Mouse (Mus musculus): Measurements from ENCODE around the gene Polg2. TPM values are rescaled to one million over a fixed set of nuclear protein-coding genes. Genes with fewer than 3 reads are reported as not detected.

The Polg2 gene
- polyA plus RNA-seq, 1 experiment from 2014 or later: 11.4 TPM

GRCm38 (mm10) chr11:106762800-106763185 lies 16.5 kb downstream of the Polg2 start:
- Histone ChIP-seq H3K36me3 (ENCODE audit: control insufficient read depth, insufficient read depth, low read length) (peaks cover 4% of the 10 kb centered on the region), H3K4me2 (ENCODE audit: low read depth, severe bottlenecking) (no peak overlapping the region), H3K9me3 (ENCODE audit: control insufficient read depth, low read length) (peaks cover 3% of the 10 kb centered on the region; the same call in 1 of the 2 replicates), H3K27ac (replicated peaks; ENCODE audit: low read depth, low read length) (no peak overlapping the region), H3K4me1 (ENCODE audit: control insufficient read depth, insufficient read depth, low read length) (peaks cover 5% of the 10 kb centered on the region; the same call in 1 of the 2 replicates), H3K27me3 (ENCODE audit: control insufficient read depth, insufficient read depth, low read length) (no peaks in the 10 kb centered on the region), H3K4me3 (ENCODE audit: low read depth, low read length) (no peak overlapping the region), H3K9ac (ENCODE audit: low read length) (no peak overlapping the region)
- DNase-seq (ENCODE audit: low spot score) (no peak), ATAC-seq (ENCODE audit: insufficient number of reproducible peaks, low FRiP score, low TSS enrichment, low read depth) (no peak)
- WGBS: 73% methylated on average over 9 of the region's 9 CpGs

GRCm38 (mm10) chr11:106762139-106762799 lies 17.1 kb downstream of the Polg2 start:
- WGBS: 48% methylated on average over 5 of the region's 5 CpGs
- H3K36me3 ChIP-seq (ENCODE audit: control insufficient read depth, insufficient read depth, low read length): no peaks in the 10 kb centered on the region; the same call in 1 of the 2 replicates
- H3K4me3 ChIP-seq (ENCODE audit: low read depth, low read length): no peak overlapping the region
- DNase-seq (ENCODE audit: low spot score) (no peak), ATAC-seq (ENCODE audit: insufficient number of reproducible peaks, low FRiP score, low TSS enrichment, low read depth) (peak; percentile 35; the same call in 1 of the 2 replicates)
- H3K4me2 ChIP-seq (ENCODE audit: low read depth, severe bottlenecking): no peak overlapping the region
- H3K9ac ChIP-seq (ENCODE audit: low read length): no peak overlapping the region
- H3K4me1 ChIP-seq (ENCODE audit: control insufficient read depth, insufficient read depth, low read length): peaks cover 5% of the 10 kb centered on the region; the same call in 1 of the 2 replicates
- no peak overlapping the region for H3K27ac ChIP-seq (replicated peaks; ENCODE audit: low read depth, low read length)
- no peaks in the 10 kb centered on the region for H3K9me3 ChIP-seq (ENCODE audit: control insufficient read depth, low read length)
- H3K27me3 ChIP-seq (ENCODE audit: control insufficient read depth, insufficient read depth, low read length): no peaks in the 10 kb centered on the region

GRCm38 (mm10) chr11:106760511-106760910 lies 18.8 kb downstream of the Polg2 start:
- H3K27ac ChIP-seq (replicated peaks; ENCODE audit: low read depth, low read length): no peak overlapping the region
- H3K4me2 ChIP-seq (ENCODE audit: low read depth, severe bottlenecking): no peak overlapping the region
- no peak overlapping the region for H3K4me3 ChIP-seq (ENCODE audit: low read depth, low read length)
- no peaks in the 10 kb centered on the region for H3K9me3 ChIP-seq (ENCODE audit: control insufficient read depth, low read length)
- H3K9ac ChIP-seq (ENCODE audit: low read length): no peak overlapping the region
- peaks cover 5% of the 10 kb centered on the region; the same call in 1 of the 2 replicates for H3K4me1 ChIP-seq (ENCODE audit: control insufficient read depth, insufficient read depth, low read length)
- ATAC-seq (ENCODE audit: insufficient number of reproducible peaks, low FRiP score, low TSS enrichment, low read depth) (no peak), DNase-seq (ENCODE audit: low spot score) (no peak)
- H3K27me3 ChIP-seq (ENCODE audit: control insufficient read depth, insufficient read depth, low read length): no peaks in the 10 kb centered on the region
- 94% methylated on average over 5 of the region's 5 CpGs for WGBS
- H3K36me3 ChIP-seq (ENCODE audit: control insufficient read depth, insufficient read depth, low read length): no peaks in the 10 kb centered on the region

- no peak for DNase-seq (ENCODE audit: low spot score)
- peaks cover 5% of the 10 kb centered on the region; the same call in 1 of the 2 replicates for H3K4me1 ChIP-seq (ENCODE audit: control insufficient read depth, insufficient read depth, low read length)
- H3K4me3 ChIP-seq (ENCODE audit: low read depth, low read length): no peak overlapping the region
- H3K27me3 ChIP-seq (ENCODE audit: control insufficient read depth, insufficient read depth, low read length): no peaks in the 10 kb centered on the region
- H3K36me3 ChIP-seq (ENCODE audit: control insufficient read depth, insufficient read depth, low read length): no peaks in the 10 kb centered on the region
- no peak overlapping the region for H3K9ac ChIP-seq (ENCODE audit: low read length)
- ATAC-seq (ENCODE audit: insufficient number of reproducible peaks, low FRiP score, low TSS enrichment, low read depth): no peak
- no peak overlapping the region for H3K27ac ChIP-seq (replicated peaks; ENCODE audit: low read depth, low read length)
- no peak overlapping the region for H3K4me2 ChIP-seq (ENCODE audit: low read depth, severe bottlenecking)
- no peaks in the 10 kb centered on the region for H3K9me3 ChIP-seq (ENCODE audit: control insufficient read depth, low read length)
- WGBS: 92% methylated on average over 3 of the region's 3 CpGs
Measured at GRCm38 (mm10) chr11:106759028-106759427, 20.3 kb downstream of the Polg2 start.

- DNase-seq (ENCODE audit: low spot score): no peak
- Histone ChIP-seq H3K4me2 (ENCODE audit: low read depth, severe bottlenecking) (no peak overlapping the region), H3K9ac (ENCODE audit: low read length) (no peak overlapping the region), H3K27me3 (ENCODE audit: control insufficient read depth, insufficient read depth, low read length) (no peaks in the 10 kb centered on the region), H3K27ac (replicated peaks; ENCODE audit: low read depth, low read length) (no peak overlapping the region), H3K9me3 (ENCODE audit: control insufficient read depth, low read length) (no peaks in the 10 kb centered on the region), H3K4me3 (ENCODE audit: low read depth, low read length) (no peak overlapping the region), H3K36me3 (ENCODE audit: control insufficient read depth, insufficient read depth, low read length) (no peaks in the 10 kb centered on the region), H3K4me1 (ENCODE audit: control insufficient read depth, insufficient read depth, low read length) (no peaks in the 10 kb centered on the region)
- 76% methylated on average over 5 of the region's 5 CpGs for WGBS
- ATAC-seq (ENCODE audit: insufficient number of reproducible peaks, low FRiP score, low TSS enrichment, low read depth): no peak
Measured at GRCm38 (mm10) chr11:106755583-106755982, 23.8 kb downstream of the Polg2 start.

DNA sequence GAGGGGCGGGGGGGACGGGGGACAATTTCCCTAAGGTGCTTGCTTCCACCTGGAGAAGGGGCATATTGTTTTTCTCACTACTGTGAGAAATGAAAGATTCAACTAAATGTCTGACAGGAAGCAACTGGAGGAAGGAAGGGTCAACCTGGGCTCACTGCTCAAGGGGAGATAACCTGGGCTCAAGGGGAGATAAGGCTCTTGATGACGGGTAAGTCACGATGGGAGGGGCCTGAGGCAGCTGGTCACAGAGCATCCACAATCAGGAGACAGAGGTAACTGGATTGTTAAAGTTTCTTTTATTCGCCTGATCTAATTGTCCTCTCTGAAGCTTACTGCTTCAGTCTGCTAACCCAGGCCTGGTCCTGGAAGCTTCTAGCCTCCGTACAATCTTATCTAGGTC lies 26.0 kb downstream of the Polg2 start:
- H3K27me3 ChIP-seq (ENCODE audit: control insufficient read depth, insufficient read depth, low read length): no peaks in the 10 kb centered on the region
- ATAC-seq (ENCODE audit: insufficient number of reproducible peaks, low FRiP score, low TSS enrichment, low read depth): no peak
- no peaks in the 10 kb centered on the region for H3K4me1 ChIP-seq (ENCODE audit: control insufficient read depth, insufficient read depth, low read length)
- H3K4me2 ChIP-seq (ENCODE audit: low read depth, severe bottlenecking): no peak overlapping the region
- no peak for DNase-seq (ENCODE audit: low spot score)
- H3K4me3 ChIP-seq (ENCODE audit: low read depth, low read length): no peak overlapping the region
- no peak overlapping the region for H3K9ac ChIP-seq (ENCODE audit: low read length)
- no peak overlapping the region for H3K27ac ChIP-seq (replicated peaks; ENCODE audit: low read depth, low read length)
- 89% methylated on average over 6 of the region's 6 CpGs for whole genome bisulfite sequencing
- H3K9me3 ChIP-seq (ENCODE audit: control insufficient read depth, low read length): no peaks in the 10 kb centered on the region
- no peaks in the 10 kb centered on the region for H3K36me3 ChIP-seq (ENCODE audit: control insufficient read depth, insufficient read depth, low read length)

- H3K9me3 ChIP-seq (ENCODE audit: control insufficient read depth, low read length): no peaks in the 10 kb centered on the region
- 93% methylated on average over 7 of the region's 7 CpGs for WGBS
- no peak overlapping the region for H3K27ac ChIP-seq (replicated peaks; ENCODE audit: low read depth, low read length)
- H3K36me3 ChIP-seq (ENCODE audit: control insufficient read depth, insufficient read depth, low read length): no peaks in the 10 kb centered on the region
- no peaks in the 10 kb centered on the region for H3K27me3 ChIP-seq (ENCODE audit: control insufficient read depth, insufficient read depth, low read length)
- H3K4me3 ChIP-seq (ENCODE audit: low read depth, low read length): no peak overlapping the region
- DNase-seq (ENCODE audit: low spot score) (no peak), ATAC-seq (ENCODE audit: insufficient number of reproducible peaks, low FRiP score, low TSS enrichment, low read depth) (no peak)
- no peaks in the 10 kb centered on the region for H3K4me1 ChIP-seq (ENCODE audit: control insufficient read depth, insufficient read depth, low read length)
- no peak overlapping the region for H3K9ac ChIP-seq (ENCODE audit: low read length)
- H3K4me2 ChIP-seq (ENCODE audit: low read depth, severe bottlenecking): no peak overlapping the region
Measured at GRCm38 (mm10) chr11:106752103-106752502, 27.2 kb downstream of the Polg2 start.

DNA sequence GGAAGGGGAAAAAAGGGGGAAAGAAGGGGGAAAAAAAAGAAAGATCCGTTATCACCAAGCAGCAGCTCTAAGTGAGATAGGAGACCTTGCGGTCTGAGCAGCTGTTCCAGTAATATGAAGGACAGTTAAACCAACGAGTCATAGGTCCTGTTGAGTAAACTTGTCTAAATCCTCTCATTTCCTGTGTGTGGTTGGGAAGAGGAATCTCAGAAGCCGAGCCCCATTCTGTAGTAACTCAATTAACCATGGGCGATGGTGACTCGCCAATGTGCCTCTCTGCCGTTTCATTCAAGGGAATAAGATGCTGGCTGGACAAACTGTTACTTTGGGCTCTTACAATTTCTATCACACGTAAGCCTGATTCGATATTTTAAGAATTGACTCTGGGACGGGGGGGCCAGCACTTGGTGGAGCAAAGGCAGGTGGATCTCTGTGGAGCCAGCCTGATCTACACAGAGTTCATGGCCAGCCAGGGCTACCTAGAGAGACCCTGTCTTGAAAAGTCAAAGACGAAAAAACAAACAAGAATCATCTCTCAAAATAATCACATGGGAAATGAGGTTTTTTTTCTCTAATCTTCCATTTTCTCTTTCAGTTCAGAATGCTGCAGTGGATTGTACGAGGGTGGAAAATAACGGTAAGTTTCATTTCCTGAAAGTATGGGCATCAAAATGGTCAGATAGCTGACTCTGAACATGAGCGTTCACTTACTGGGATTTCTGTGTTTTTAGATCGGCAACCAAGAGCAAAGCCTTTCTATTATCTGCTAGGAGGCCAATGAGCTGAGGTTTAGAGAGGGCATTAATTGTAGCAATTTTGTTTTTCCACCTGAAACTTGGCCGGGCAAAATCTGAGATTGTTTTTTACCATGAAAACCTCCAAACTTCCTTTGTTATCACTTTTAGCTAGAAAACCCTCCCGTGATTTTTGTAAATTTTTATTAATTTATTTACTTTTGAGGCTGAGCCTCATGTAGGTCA lies 28.0 kb downstream of the Polg2 start, which contains the start of gene Milr1:
Milr1 (plus strand) TSS at position 188 of the 980 bp plus-strand sequence.
- Histone ChIP-seq H3K4me3 (ENCODE audit: low read depth, low read length) (no peak within 1 kb of the TSS), H3K9ac (ENCODE audit: low read length) (no peak within 1 kb of the TSS), H3K27ac (replicated peaks; ENCODE audit: low read depth, low read length) (no peak within 1 kb of the TSS), H3K36me3 (ENCODE audit: control insufficient read depth, insufficient read depth, low read length) (no peaks in the 10 kb centered on the region), H3K4me1 (ENCODE audit: control insufficient read depth, insufficient read depth, low read length) (no peaks in the 10 kb centered on the region), H3K4me2 (ENCODE audit: low read depth, severe bottlenecking) (no peak within 1 kb of the TSS), H3K9me3 (ENCODE audit: control insufficient read depth, low read length) (no peaks in the 10 kb centered on the region), H3K27me3 (ENCODE audit: control insufficient read depth, insufficient read depth, low read length) (no peaks in the 10 kb centered on the region)
- no peak for DNase-seq (ENCODE audit: low spot score)
- WGBS: 87% methylated on average over 17 of the region's 17 CpGs
- ATAC-seq (ENCODE audit: insufficient number of reproducible peaks, low FRiP score, low TSS enrichment, low read depth): no peak

All from limb, embryonic 11.5 days (tissue).